Mouse (Mus musculus) thymus, postnatal 4 days (tissue): Measurements from ENCODE around the gene Gm4302.
"Not testable (repeated sequence)": the region's sequence is repeated elsewhere in the genome, so short reads cannot be mapped to it uniquely, and the experiment has no call there.

Source experiments
- DNase-seq: peaks from one replicate; pipeline ENCODE4 v3.0.0; 2021

The Gm4302 gene

DNA sequence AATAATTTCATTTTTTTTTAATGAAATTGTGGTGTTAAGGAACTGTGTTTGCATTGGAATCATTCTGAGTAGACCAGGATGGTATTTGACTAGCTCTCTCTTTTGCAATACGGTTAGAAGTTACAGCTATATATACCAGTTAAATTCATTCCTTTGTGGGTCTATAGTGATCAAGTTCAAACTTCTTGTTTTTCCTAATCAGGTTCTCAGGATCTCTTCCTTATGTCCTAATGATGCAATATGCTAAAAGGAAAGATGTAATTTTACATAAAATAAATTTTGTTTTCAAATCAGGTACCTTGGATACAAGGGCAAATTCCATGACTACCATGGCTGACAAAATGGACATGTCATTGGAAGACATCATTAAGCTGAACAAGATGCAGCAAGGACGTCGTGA lies at the start of gene Gm4302:
Gm4302 (plus strand) TSS at position 301 of the 400 bp plus-strand sequence.
- not testable (repeated sequence) for DNase-seq

DNA sequence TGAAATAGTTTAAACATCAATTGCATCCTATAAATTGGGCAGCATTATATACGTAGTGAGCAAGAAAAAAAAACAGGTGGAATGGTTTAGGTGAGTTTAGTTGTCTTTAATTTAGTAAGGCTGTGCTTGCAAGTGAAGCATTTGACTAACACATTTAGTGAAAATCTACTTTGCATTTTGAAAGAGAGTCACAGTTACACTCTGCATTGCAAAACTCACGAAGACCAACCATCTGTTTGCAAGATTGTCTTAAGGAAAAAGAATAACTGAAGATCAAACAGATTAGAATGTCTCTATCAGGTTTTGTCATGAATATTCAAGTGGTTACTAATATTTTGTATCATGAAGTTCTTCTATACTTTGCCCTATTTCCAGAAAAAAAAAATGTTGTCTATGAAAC lies 44.5 kb upstream of the Gm4302 start:
- no peak for DNase-seq

DNA sequence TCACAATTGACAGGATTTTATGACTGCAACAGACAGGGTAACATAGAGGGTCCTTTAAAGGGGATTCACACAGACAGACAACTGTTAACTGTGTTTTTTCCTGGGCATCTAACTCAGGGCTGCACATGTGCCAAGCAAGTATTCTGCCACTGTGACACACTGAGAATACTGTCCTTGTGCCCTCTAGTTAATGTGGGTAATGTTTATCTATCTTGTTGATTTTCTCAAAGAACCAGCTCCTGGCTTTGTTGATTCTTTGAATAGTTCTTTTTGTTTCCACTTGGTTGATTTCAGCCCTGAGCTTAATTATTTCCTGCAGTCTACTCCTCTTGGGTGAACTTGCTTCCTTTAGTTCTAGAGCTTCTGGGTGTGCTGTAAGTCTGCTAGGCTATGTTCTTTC lies 40.5 kb upstream of the Gm4302 start:
- not testable (repeated sequence) for DNase-seq

DNA sequence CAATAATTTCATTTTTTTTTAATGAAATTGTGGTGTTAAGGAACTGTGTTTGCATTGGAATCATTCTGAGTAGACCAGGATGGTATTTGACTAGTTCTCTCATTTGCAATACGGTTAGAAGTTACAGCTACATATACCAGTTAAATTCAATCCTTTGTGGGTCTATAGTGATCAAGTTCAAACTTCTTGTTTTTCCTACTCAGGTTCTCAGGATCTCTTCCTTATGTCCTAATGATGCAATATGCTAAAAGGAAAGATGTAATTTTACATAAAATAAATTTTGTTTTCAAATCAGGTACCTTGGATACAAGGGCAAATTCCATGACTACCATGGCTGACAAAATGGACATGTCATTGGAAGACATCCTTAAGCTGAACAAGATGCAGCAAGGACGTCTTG lies 5.3 kb upstream of the Gm4302 start, which contains the start of gene Gm4301:
Gm4301 (plus strand) TSS at position 301 of the 400 bp plus-strand sequence.
- not testable (repeated sequence) for DNase-seq

DNA sequence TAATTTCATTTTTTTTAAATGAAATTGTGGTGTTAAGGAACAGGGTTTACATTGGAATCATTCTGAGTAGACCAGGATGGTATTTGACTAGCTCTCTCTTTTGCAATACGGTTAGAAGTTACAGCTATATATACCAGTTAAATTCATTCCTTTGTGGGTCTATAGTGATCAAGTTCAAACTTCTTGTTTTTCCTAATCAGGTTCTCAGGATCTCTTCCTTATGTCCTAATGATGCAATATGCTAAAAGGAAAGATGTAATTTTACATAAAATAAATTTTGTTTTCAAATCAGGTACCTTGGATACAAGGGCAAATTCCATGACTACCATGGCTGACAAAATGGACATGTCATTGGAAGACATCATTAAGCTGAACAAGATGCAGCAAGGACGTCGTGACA lies 5.0 kb downstream of the Gm4302 start, which contains the start of gene Gm4303:
Gm4303 (plus strand) TSS at position 301 of the 400 bp plus-strand sequence.
- DNase-seq: not testable (repeated sequence)

DNA sequence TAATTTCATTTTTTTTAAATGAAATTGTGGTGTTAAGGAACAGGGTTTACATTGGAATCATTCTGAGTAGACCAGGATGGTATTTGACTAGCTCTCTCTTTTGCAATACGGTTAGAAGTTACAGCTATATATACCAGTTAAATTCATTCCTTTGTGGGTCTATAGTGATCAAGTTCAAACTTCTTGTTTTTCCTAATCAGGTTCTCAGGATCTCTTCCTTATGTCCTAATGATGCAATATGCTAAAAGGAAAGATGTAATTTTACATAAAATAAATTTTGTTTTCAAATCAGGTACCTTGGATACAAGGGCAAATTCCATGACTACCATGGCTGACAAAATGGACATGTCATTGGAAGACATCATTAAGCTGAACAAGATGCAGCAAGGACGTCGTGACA lies 10.2 kb downstream of the Gm4302 start, which contains the start of gene Gm4305:
Gm4305 (plus strand) TSS at position 301 of the 400 bp plus-strand sequence.
- DNase-seq: not testable (repeated sequence)

DNA sequence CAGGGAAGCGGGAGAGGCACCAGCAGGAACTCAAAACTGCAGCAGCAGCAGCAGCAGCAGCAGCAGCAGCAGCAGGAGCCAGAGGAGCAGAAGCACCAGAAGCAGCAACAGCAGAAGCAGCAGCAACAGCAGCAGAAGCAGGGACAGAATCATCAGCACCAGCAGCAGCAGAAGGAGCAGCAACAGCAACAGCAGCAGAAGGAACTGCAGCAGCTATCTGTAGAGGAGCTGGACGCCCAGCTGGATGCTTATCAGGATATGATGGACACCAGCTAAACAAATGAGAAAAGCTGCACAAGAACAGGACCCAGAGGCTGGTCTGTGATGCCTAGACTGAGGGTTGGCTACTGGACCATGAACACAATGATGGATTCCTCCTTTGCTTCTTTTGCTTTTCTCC lies 16.2 kb downstream of the Gm4302 start:
- DNase-seq: peak; percentile 7

DNA sequence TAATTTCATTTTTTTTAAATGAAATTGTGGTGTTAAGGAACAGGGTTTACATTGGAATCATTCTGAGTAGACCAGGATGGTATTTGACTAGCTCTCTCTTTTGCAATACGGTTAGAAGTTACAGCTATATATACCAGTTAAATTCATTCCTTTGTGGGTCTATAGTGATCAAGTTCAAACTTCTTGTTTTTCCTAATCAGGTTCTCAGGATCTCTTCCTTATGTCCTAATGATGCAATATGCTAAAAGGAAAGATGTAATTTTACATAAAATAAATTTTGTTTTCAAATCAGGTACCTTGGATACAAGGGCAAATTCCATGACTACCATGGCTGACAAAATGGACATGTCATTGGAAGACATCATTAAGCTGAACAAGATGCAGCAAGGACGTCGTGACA lies 20.4 kb downstream of the Gm4302 start, which contains the start of gene Gm4307:
Gm4307 (plus strand) TSS at position 301 of the 400 bp plus-strand sequence.
- DNase-seq: not testable (repeated sequence)

DNA sequence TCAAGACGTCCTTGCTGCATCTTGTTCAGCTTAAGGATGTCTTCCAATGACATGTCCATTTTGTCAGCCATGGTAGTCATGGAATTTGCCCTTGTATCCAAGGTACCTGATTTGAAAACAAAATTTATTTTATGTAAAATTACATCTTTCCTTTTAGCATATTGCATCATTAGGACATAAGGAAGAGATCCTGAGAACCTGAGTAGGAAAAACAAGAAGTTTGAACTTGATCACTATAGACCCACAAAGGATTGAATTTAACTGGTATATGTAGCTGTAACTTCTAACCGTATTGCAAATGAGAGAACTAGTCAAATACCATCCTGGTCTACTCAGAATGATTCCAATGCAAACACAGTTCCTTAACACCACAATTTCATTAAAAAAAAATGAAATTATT lies 41.8 kb downstream of the Gm4302 start, which contains the start of gene Gm4312:
Gm4312 (minus strand) TSS at position 101 of the 400 bp plus-strand sequence.
- not testable (repeated sequence) for DNase-seq
